Mouse (Mus musculus): Measurements from ENCODE around the gene Fcho1.

Fcho1 gene

GRCm38 (mm10) chr8:71665331-71666130 is 60.0 kb downstream of the Fcho1 start:
- in situ Hi-C loops (cut with MboI; ENCODE audit: low sequenced_read_pairs): no loop called here

- in situ Hi-C loops (cut with MboI; ENCODE audit: low sequenced_read_pairs): no loop called here
Observed at GRCm38 (mm10) chr8:71660325-71661120, 65.0 kb downstream of the Fcho1 start.

- in situ Hi-C loops (cut with MboI; ENCODE audit: low sequenced_read_pairs): loop anchor here (10.0 kb wide), 1 partner anchor 95 kb away; the partner anchor contains the start of genes Nxnl1 and Slc27a1
Observed at GRCm38 (mm10) chr8:71659751-71660150, 65.8 kb downstream of the Fcho1 start.

- in situ Hi-C loops (cut with MboI; ENCODE audit: low sequenced_read_pairs): loop anchor here (10.0 kb wide), 1 partner anchor 94 kb away; the partner anchor contains the start of genes Nxnl1 and Slc27a1
Observed at GRCm38 (mm10) chr8:71658515-71659049, 66.9 kb downstream of the Fcho1 start.

Data from CH12F3 (cell line).